Mouse (Mus musculus) left cerebral cortex, adult 18-20 months (tissue): ENCODE data around the gene 1700056E22Rik. TPM values are rescaled to one million over a fixed set of nuclear protein-coding genes. Genes with fewer than 3 reads are reported as not detected.

Experiments used
- DNase-seq, 2 experiments: peaks; one replicate each; pipeline ENCODE4 v3.0.0; 2021 to 2022; ENCODE audit warnings: low spot score in 2 of 2, mixed read lengths in 1 of 2
- long read RNA-seq, 2 experiments: library from polyadenylated mRNA; stranded (forward); transcript quantifications; one replicate each; pipeline ENCODE4 v2.0.0; 2021
- total RNA-seq, 2 experiments: library from RNA; stranded (reverse); gene quantifications; 2 replicates each; pipeline ENCODE4 v1.2.3; 2021

The 1700056E22Rik gene
- under 1 TPM in 1 of 2 experiments, not detected in 1; 0.47 TPM for total RNA-seq
- long read RNA-seq, experiment 1: 0 reads
- long read RNA-seq, experiment 2: 0 reads

- DNase-seq: peak; percentile 94 to 97
Observed at GRCm38 (mm10) chr1:184034011-184034557, at the start of gene 1700056E22Rik. TSS of gene 1700056E22Rik (minus strand) at chr1:184034301.

- DNase-seq: no peak
Observed at GRCm38 (mm10) chr1:184083166-184083565, 49.1 kb upstream of the 1700056E22Rik start.

- no peak for DNase-seq
Observed at GRCm38 (mm10) chr1:184082661-184083060, 48.6 kb upstream of the 1700056E22Rik start.

- DNase-seq: no peak
Observed at GRCm38 (mm10) chr1:184079304-184079703, 45.2 kb upstream of the 1700056E22Rik start.

- DNase-seq: no peak
Observed at GRCm38 (mm10) chr1:184076756-184077155, 42.7 kb upstream of the 1700056E22Rik start.

- DNase-seq: no peak
Observed at GRCm38 (mm10) chr1:184076065-184076464, 42.0 kb upstream of the 1700056E22Rik start.

GRCm38 (mm10) chr1:184068971-184069370 lies 34.9 kb upstream of the 1700056E22Rik start:
- no peak for DNase-seq

- DNase-seq: no peak
Observed at GRCm38 (mm10) chr1:184067704-184068558, 33.8 kb upstream of the 1700056E22Rik start.

GRCm38 (mm10) chr1:184066460-184067287 lies 32.6 kb upstream of the 1700056E22Rik start:
- no peak for DNase-seq

- no peak for DNase-seq
Observed at GRCm38 (mm10) chr1:184065589-184066361, 31.7 kb upstream of the 1700056E22Rik start.

GRCm38 (mm10) chr1:184064306-184064705 lies 30.2 kb upstream of the 1700056E22Rik start:
- DNase-seq: no peak

- no peak for DNase-seq
Observed at GRCm38 (mm10) chr1:184061901-184062300, 27.8 kb upstream of the 1700056E22Rik start.

- DNase-seq: no peak
Observed at GRCm38 (mm10) chr1:184060828-184061734, 27.0 kb upstream of the 1700056E22Rik start.

GRCm38 (mm10) chr1:184060381-184060780 lies 26.3 kb upstream of the 1700056E22Rik start:
- DNase-seq: no peak

- no peak for DNase-seq
Observed at GRCm38 (mm10) chr1:184059814-184060213, 25.7 kb upstream of the 1700056E22Rik start.

- no peak for DNase-seq
Observed at GRCm38 (mm10) chr1:184058206-184058605, 24.1 kb upstream of the 1700056E22Rik start.

- no peak for DNase-seq
Observed at GRCm38 (mm10) chr1:184054176-184054575, 20.1 kb upstream of the 1700056E22Rik start.

- DNase-seq: no peak
Observed at GRCm38 (mm10) chr1:184053711-184054110, 19.6 kb upstream of the 1700056E22Rik start.

GRCm38 (mm10) chr1:184053141-184053540 lies 19.0 kb upstream of the 1700056E22Rik start:
- no peak for DNase-seq

- no peak for DNase-seq
Observed at GRCm38 (mm10) chr1:184052331-184052730, 18.2 kb upstream of the 1700056E22Rik start.
